Mouse (Mus musculus) thymus, postnatal 10 days (tissue): Measurements from ENCODE around the gene Ccnb1ip1.

Experiments used
- DNase-seq, 2 experiments: peaks; one replicate each; pipeline ENCODE4 v3.0.0; 2021; ENCODE audit warnings: low spot score in 2 of 2

Gene Ccnb1ip1

DNA sequence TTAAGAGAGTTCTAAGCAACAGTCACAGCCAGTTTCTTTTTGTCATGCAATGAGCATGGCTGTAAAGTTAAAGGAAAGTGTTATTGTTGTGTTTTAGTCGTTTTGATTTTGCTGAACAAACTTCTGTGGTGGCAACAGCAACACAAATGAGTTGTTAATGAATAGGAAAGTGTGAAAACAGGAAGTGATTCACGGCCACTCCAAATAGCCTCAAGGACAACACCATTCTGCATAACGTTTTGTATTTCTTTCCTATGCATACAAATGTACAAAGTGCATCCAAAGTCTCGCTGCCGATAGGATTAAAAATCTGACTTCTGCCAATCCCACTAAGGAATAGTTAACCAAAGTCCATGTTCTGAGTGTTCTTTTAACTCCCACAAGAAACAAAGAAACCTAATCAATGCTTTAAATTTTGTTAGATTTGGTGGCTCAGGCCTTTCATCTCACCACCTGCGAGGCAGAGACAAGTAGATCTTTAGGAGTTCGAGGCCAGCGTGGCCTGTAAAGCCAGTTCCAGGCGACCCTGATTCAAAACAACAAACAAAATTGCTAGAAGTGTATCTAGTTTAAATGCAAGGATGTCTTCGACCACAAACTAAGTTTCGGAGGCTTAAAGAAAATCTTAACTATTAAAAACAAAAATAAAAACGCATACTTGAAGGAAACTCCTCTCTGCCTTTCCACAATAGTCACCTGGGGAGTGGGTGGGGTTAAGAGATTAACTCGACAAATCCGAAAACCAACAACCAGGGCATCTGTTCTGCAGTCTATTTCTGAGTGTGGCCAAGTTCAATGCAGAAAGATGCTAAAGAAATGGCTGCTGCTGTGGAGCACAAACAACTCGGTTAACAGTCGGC lies 22.9 kb downstream of the Ccnb1ip1 start:
- no peak for DNase-seq

DNA sequence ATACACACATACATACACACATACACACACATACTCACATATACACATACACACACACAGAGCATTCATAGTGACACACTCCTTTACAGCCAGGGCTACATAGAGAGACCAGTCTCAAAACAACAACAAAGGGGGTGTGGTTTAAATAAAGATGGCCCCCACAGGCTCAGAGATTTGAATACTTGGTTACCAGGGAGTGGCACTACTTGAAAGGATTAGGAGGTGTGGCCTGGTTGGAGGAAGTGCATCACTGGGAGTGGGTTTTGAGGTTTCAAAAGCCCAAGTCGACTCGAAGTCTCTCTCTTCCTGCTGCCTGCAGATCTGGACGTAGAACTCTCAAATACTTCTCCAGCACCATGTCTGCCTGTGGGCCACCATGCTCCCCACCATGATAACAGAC lies 25.4 kb downstream of the Ccnb1ip1 start:
- DNase-seq = no peak

DNA sequence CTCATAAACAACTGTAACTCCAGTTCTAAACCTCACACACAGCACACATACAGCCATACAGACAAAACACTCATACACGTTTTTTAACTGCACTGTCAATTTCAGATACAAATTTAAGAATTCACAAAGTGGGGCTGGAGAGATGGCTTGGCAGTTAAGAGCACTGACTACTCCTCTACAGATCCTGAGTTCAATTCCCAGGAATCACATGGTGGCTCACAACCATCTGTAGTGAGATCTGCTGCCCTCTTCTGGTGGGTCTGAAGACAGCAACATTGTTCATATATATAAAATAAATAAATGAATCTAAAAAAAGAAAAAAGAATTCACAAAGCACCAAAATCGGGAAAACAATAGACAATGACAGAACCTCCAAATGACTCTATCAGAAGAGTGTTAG lies 36.2 kb downstream of the Ccnb1ip1 start:
- peak in 1 of 2 experiments; percentile 16 for DNase-seq

DNA sequence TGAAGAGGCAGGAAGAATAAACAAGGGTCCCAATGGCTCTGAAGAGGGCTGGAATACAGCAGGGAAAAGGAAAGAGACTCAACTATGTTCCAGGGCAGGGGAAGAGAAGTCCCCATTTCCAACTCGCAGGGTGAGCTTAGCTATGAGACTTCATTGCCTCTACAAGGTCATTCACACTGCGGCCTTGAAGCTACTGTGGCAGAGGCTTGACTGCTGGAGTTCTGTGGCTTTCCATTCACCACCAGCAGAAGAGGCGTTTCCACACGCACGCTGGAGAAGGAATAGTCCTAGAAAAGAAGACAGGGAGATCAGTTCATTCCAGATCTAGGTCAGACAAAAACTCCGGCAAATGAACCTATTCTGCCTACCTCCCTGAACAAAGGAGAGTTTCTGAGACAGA lies 41.8 kb downstream of the Ccnb1ip1 start:
- no peak for DNase-seq

DNA sequence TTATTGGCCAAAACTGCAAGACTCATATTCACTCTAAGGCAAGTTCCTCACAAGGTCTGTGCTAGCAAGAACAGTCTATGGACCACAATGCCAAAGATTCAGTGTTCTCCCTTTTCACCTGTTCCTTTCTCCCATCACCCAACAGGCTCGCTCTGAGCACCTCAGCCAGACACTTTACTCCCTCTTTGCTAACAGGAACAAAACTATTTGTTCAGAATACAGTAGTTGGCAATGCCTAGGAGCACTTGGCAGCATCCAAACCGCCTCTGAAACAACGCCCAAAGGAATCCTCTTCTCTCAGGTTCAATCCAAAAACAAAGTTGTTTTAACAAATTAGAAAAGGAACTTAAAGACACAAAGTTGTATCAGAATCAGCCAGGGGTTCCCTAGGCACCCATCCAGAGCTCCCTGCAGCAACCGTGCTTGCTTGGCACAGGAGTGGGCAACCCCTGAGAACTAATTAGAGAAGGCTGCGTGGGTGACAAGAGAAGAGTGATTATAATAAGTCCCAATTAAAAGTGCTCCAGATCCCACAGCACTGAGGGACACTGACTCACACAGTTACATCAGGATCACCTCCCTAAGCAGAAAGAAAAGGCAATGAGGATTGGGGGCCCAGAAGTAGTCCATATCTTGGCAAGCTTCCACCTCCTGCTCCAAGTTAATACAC lies 49.0 kb downstream of the Ccnb1ip1 start:
- no peak for DNase-seq

DNA sequence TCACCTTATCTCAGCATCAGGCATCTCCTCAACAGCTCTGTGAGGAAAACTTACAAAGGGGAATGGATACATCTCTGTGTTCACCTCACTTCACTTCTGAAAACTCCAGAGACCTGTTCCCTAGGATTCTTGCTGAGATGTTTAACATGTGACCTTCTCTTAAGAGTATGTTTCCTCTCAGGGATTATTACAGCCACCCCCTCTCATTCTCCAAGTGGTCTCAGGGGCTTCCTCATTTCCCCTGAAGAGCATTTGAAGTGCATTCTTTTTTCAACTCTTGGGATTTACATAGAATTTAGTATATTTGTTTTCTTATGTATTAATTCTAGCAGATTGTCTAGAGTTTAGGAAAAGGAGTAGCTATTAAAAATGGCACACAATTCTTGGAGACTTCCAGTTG lies 62.5 kb downstream of the Ccnb1ip1 start, which contains the start of gene Olfr749:
Olfr749 (minus strand) TSS at position 101 of the 400 bp plus-strand sequence.
- no peak for DNase-seq

DNA sequence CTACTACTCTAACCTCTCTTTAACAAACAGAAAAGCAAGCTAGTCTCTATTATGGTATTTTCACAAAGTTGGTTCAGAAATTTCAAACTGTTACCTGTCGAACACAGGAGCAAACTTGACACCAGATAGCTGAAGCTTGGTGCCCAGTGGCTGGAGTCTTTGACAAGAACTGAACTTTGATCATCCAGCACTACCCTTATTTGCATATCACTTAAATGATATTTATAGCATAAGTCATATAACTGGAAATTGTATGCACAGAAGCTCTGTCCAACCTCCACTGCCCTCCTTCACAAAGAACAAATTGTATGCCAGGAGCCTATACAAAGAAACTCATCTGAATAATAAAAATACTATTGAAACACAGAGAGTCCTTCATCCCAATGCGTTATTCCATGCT lies 65.9 kb downstream of the Ccnb1ip1 start:
- no peak for DNase-seq

DNA sequence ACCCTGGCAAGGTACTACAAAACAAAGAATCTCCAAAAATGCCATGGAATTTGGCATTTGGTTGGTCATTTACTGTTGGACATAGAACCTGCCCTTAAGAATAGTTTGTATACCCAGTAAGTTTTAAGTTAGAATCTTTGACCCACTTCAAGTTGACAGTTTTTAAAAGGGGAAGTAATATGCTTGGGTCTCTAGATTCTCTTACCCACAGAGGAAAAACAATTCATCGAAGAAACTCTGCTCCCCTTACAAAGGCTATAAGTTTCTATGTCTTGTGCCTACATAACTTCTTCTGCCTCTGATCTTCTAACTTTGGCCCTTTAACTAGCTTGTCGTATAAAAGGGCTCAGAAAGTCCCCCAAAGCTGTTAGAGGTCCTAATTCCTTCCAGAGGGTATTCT lies 67.2 kb downstream of the Ccnb1ip1 start:
- no peak for DNase-seq
